13 mouse cellular contexts compared by ENCODE assay signal in the genomic region with DNA sequence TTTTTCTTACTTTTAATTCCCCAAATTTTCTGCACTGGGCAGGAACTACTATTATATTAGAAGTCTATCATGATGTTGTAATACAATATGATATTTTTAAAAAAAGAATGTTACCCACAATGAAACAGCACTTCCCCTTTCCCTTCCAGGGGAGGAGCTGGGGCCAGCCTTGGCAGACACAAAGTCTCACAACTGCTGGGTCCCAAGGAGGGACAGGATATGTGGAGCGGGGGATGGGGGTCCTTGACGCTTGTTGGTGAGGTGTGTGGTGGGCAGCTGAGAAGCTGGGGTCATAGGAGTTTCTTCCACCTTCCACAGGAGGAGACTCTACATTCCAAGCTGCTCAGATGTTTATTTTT. TPM values are rescaled to one million over a fixed set of nuclear protein-coding genes. Genes with fewer than 3 reads are reported as not detected.
DNase-seq lines count a peak whose midpoint lies in the region; ATAC-seq and TF ChIP-seq lines count a peak whose summit lies in the region.
"Had no signal": no experiment of that assay in that cellular context is flagged by ENCODE, and none has a peak within 500 bp of the region (broad histone marks: within the 10 kb centered on the region; RNA-seq: fewer than 3 reads in every experiment).

No protein-coding gene starts in this region.

- H3K36me3 ChIP-seq in lung, postnatal 0 days (ENCODE audit: insufficient read depth, low read length): no peaks in the 10 kb centered on the region
- H3K36me3 ChIP-seq: hindbrain, embryonic 10.5 days; neural tube, embryonic 12.5 days had no signal

- H3K9ac ChIP-seq in lung, postnatal 0 days (replicated peaks; ENCODE audit: low read depth): no peak overlapping the region
- H3K9ac ChIP-seq: neural tube, embryonic 12.5 days had no signal

- peak; percentile 26 for DNase-seq in lung, postnatal 0 days (ENCODE audit: low spot score)
- no peak for DNase-seq in lung, postnatal 14 days
- DNase-seq in lung, postnatal 10 days: peak; percentile 13
- DNase-seq in thymus, postnatal 4 days: peak; percentile 31
- DNase-seq in ovary, postnatal 36 days (ENCODE audit: low spot score): no peak
- DNase-seq: adrenal gland, postnatal 25 days; kidney, adult 2 months had no signal

- H3K9me3 ChIP-seq in lung, postnatal 0 days (ENCODE audit: low read length): no peaks in the 10 kb centered on the region
- H3K9me3 ChIP-seq: hindbrain, embryonic 10.5 days; neural tube, embryonic 12.5 days had no signal

- no peak overlapping the region for H3K27ac ChIP-seq in lung, postnatal 0 days (ENCODE audit: low read length)
- H3K27ac ChIP-seq: hindbrain, embryonic 10.5 days; neural tube, embryonic 12.5 days had no signal

- no peak for TF ChIP-seq EP300 in lung, postnatal 0 days (IDR thresholded peaks at IDR 0.05)

- peaks cover 3% of the 10 kb centered on the region; the same call in 1 of the 2 replicates for H3K4me1 ChIP-seq in lung, postnatal 0 days (ENCODE audit: insufficient read depth, low read depth, low read length)

- H3K4me2 ChIP-seq in lung, postnatal 0 days (replicated peaks; ENCODE audit: low read depth, low read length): no peak overlapping the region
- H3K4me2 ChIP-seq: heart, embryonic 11.5 days; midbrain, embryonic 11.5 days; neural tube, embryonic 12.5 days had no signal

- no peak overlapping the region for H3K4me3 ChIP-seq in lung, postnatal 0 days (ENCODE audit: low read depth, low read length)
- H3K4me3 ChIP-seq: hindbrain, embryonic 10.5 days; neural tube, embryonic 12.5 days had no signal

- no peak for ATAC-seq in lung, postnatal 0 days
- ATAC-seq in common myeloid progenitor, adult 5-6 weeks (replicated peaks; ENCODE audit: low read depth, poor library complexity, severe bottlenecking): peak; percentile 53
- no peak for ATAC-seq in megakaryocyte-erythroid progenitor cell, adult 5-6 weeks (replicated peaks; ENCODE audit: low FRiP score, low TSS enrichment, poor library complexity, severe bottlenecking)

- 24% methylated on average over 2 of the region's 2 CpGs for WGBS in lung, postnatal 0 days

- no peak for TF ChIP-seq CTCF in lung, postnatal 0 days (IDR thresholded peaks at IDR 0.05)

- H3K27me3 ChIP-seq in lung, postnatal 0 days (replicated peaks; ENCODE audit: insufficient read depth, low read length): peaks cover 19% of the 10 kb centered on the region

RNA-seq across cellular contexts. Expression of gene Dgkg, which starts 2.6 kb away (rescaled TPM):
- polyA plus RNA-seq in lung, postnatal 0 days (2015; fragmentation: Nextera tagmentation; extraction: Ambion mirVana): 0.96 and 1.2 TPM in 2 replicates
- 5.6 and 5.8 TPM in 2 replicates for total RNA-seq in common myeloid progenitor, adult 5-6 weeks (2017)
- 0.66 and 1.2 TPM in 2 replicates for total RNA-seq in megakaryocyte-erythroid progenitor cell, adult 5-6 weeks (2014; fragmentation: Nextera tagmentation)
- 0.38 and 1.1 TPM in 2 replicates for total RNA-seq in megakaryocyte-erythroid progenitor cell, adult 5-6 weeks (2017)

Comparison
In these comparisons a context has a peak if more than half of its experiments do, and no peak if none do; other contexts are left out.
1. DNase-seq: peak in lung, postnatal 0 days (single experiment), lung, postnatal 10 days (single experiment) and thymus, postnatal 4 days (single experiment); none in lung, postnatal 14 days (single experiment) and ovary, postnatal 36 days (single experiment).